Mouse (Mus musculus) adipocyte (in vitro differentiated cells): ENCODE measurements around the gene Sez6l2.
A peak's percentile ranks its signal among the peaks of the same experiment; 100 is the strongest.

Experiments
- DNase-seq: peaks from one replicate; pipeline ENCODE4 v3.0.0-alpha.2; 2016; ENCODE audit warnings: low spot score

Sez6l2 gene

GRCm38 (mm10) chr7:127008239-127009019, 58.1 kb downstream of the Sez6l2 start:
- DNase-seq: peak; percentile 79

GRCm38 (mm10) chr7:127009307-127010085, 59.1 kb downstream of the Sez6l2 start:
- no peak for DNase-seq

GRCm38 (mm10) chr7:127011051-127011450, 60.7 kb downstream of the Sez6l2 start:
- DNase-seq: no peak

DNA sequence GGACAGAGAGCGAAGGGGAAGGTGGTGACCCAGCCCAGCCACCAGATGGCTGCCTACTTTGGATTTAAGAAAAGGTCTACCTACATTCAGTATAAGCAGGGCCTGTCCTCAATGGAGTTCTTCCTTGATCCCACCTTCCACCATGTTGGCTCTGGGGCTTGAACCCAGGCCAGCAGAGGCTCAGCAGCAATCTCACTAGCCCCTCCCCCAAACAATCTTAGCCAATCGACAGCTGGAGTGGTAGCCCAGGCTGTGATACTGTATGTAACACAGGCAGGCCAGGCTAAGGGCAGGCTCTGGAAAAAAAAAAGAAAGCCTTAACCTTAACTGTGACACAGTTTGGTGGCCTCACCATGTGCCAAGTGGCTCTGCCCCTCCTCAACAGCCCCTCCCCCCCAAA, 61.4 kb downstream of the Sez6l2 start:
- no peak for DNase-seq

DNA sequence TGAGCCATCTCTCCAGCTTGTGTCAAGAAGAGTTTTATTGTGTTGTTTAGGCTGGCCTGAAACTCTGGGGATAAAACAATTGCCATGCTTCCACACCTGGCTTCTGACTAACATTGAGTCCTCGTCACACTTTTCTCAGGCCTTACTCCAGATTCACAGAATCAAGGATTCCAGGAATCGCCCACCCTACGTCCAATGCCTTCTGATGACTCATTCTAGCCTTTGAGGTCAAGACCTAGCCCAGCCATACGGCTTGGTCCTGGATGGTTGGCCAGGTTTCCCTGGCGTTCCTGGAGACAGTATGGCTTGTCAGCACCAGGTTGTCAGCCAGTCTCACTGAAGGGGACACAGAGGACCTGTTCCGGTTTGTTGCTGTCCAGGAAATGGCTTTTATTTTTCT, 62.0 kb downstream of the Sez6l2 start:
- no peak for DNase-seq

GRCm38 (mm10) chr7:127012845-127013244, 62.5 kb downstream of the Sez6l2 start:
- no peak for DNase-seq

GRCm38 (mm10) chr7:127013385-127013784, 63.0 kb downstream of the Sez6l2 start:
- DNase-seq: no peak

DNA sequence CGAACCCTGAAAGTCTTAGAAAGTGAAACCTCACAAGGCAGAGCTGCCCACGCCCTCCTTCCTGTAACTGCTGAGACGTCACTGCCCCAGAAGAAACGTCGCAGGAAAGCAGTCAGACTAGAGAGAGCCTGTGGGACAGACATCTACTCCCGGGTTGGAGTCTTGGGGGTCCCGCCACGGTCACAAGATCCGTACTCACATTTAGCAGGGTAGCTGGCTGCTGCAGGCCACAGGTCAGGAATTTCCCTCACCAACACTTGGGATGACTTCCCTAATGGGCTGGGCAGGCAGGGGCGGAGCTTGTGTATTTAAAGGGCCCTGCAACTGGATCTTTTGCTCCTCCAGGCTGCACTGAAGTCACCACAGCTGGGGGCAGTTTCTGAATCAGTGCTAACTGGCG, 64.0 kb downstream of the Sez6l2 start, which contains the start of gene Mvp:
TSS of gene Mvp (minus strand) at position 302 of the 400 bp plus-strand sequence.
- DNase-seq: peak; percentile 76

- no peak for DNase-seq
Measured at GRCm38 (mm10) chr7:127014993-127015392, 64.6 kb downstream of the Sez6l2 start.

- DNase-seq: peak; percentile 44
Measured at GRCm38 (mm10) chr7:127016081-127016480, 65.7 kb downstream of the Sez6l2 start.

GRCm38 (mm10) chr7:127016481-127016485, 65.9 kb downstream of the Sez6l2 start, which contains the start of gene Pagr1b:
Gene Pagr1b, minus strand, starts transcription at chr7:127016484.
- DNase-seq: no peak

- DNase-seq: no peak
Measured at GRCm38 (mm10) chr7:127016486-127016938, 66.1 kb downstream of the Sez6l2 start.

DNA sequence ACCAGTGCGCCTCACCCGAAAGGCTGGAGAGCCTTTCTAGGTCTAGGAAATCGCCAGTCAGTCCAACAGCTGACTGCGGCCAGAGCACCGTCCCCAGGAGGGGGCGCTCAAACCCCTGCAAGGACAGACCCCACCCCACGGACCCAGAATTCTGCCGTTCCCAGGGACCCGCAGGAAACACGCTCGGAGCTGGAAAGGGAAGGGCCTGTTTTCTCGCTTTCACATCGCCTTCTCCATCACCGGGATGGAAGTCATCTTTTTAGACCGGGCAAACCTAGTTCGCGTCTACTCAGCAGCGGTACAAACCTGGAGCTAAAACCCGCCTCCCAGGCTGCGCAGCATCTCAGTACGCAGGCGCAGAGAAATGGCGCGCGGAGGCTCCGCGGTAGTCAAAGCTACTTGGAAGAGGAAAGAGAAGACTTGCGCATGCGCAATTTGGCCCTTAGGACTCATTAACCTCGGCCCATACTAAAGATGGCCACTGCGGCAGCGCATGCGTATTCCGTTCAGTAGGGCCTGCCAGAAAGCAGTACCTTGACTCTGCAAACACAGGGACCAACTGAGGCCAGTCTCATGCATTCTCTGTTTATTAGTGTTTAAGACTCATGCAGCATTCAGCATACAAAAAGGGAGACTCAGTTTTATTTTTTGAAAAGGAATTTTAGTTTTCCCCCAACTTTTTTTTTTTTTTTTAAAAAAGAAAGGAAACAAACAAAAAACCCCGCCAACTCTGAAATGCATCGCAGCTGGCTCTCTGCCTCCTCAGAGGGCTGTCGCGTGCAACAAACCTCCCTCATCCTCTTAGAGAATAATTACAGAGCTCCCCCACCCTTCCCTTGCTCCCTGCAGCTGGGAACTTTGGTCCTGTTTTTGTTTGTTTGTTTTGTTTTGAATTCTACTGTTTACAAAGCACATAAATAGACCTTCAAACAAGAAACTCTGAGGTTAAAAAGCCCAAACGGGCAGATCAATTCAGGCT, 66.9 kb downstream of the Sez6l2 start, which contains the start of gene Pagr1a:
TSS of gene Pagr1a (minus strand) at position 382 of the 979 bp plus-strand sequence.
- DNase-seq: peak; percentile 98

DNA sequence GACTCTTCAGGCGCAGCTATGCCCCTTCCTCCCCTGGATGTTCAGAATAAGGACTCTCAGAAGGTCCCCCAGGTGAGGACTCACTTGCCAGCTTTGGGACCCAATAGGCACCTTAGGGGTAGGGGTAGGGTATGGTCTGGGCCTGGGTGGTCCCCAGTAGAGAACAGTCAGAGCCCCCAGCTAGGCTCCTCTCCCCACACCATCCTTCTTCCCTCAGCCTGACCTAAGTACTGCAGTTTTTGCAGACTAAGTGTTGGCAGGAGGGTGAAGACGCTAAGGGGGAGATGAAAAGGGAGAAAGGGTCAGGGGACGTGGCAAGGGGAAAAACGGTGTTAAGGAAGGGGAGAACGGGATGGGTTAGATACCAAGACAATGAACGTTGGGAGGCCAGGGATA, 67.6 kb downstream of the Sez6l2 start:
- DNase-seq: no peak

GRCm38 (mm10) chr7:127018416-127019305, 68.3 kb downstream of the Sez6l2 start:
- no peak for DNase-seq

DNA sequence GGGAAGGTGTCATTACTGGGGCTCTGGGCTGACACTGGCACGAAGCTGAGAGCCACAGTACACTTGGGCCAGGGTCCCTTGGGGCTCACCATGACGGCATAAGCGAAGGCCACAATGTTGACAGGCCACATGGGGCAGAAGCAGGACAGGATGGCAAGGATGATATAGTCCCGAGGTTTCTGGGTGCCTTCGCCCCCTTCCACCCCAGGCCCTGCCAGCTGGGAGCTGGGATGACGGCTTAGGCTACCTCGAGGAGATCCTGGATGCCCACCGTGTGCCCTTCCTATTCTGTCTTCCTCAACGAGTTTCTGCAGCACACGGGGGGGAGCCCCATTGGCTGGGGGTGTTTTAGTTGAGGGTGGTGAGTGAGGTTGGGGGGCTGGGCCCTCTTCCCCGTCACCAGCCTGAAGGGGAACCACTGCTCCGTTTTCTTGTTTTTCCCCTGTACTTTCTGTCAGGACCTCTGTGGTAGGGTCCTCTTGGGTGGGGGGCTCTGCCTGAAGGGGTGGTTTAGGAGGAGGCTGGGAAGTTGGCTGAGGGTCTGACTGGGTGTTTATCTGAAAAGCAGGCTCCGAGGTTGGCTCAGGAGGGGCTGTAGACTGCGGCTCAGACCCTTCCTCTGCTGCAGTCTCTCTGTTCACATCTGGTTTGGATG, 69.1 kb downstream of the Sez6l2 start:
- no peak for DNase-seq

- no peak for DNase-seq
Measured at GRCm38 (mm10) chr7:127020031-127020430, 69.7 kb downstream of the Sez6l2 start.
